Mouse (Mus musculus): ENCODE data around the gene Vdr. TPM values are rescaled to one million over a fixed set of nuclear protein-coding genes. Genes with fewer than 3 reads are reported as not detected.

Vdr gene
- polyA plus RNA-seq, 1 experiment from 2014 or later = 1.2 TPM

Other genes starting within 250 kb of the Vdr start
- gene Rpap3, start 204.8 kb downstream of the Vdr start, polyA plus RNA-seq (2014; fragmentation: Nextera tagmentation; extraction: Ambion mirVana) = 35.5 and 41.4 TPM in 2 replicates
- not detected in 2 replicates for gene Endou, start 179.3 kb downstream of the Vdr start, polyA plus RNA-seq (2014; fragmentation: Nextera tagmentation; extraction: Ambion mirVana)
- 4.1 and 4.5 TPM in 2 replicates for gene Rapgef3, start 142.7 kb downstream of the Vdr start, polyA plus RNA-seq (2014; fragmentation: Nextera tagmentation; extraction: Ambion mirVana)
- 55.0 and 62.1 TPM in 2 replicates for gene Slc48a1, start 132.1 kb downstream of the Vdr start, polyA plus RNA-seq (2014; fragmentation: Nextera tagmentation; extraction: Ambion mirVana)
- 28.1 and 33.5 TPM in 2 replicates for gene Hdac7, start 66.1 kb downstream of the Vdr start, polyA plus RNA-seq (2014; fragmentation: Nextera tagmentation; extraction: Ambion mirVana)
- 25.7 and 28.0 TPM in 2 replicates for gene Tmem106c, start 53.6 kb upstream of the Vdr start, polyA plus RNA-seq (2014; fragmentation: Nextera tagmentation; extraction: Ambion mirVana)
- 6.5 and 7.0 TPM in 2 replicates for gene Col2a1, start 94.1 kb upstream of the Vdr start, polyA plus RNA-seq (2014; fragmentation: Nextera tagmentation; extraction: Ambion mirVana)
- 37.2 and 42.5 TPM in 2 replicates for gene Pfkm, start 182.0 kb upstream of the Vdr start, polyA plus RNA-seq (2014; fragmentation: Nextera tagmentation; extraction: Ambion mirVana)
- gene Senp1, start 183.1 kb upstream of the Vdr start, polyA plus RNA-seq (2014; fragmentation: Nextera tagmentation; extraction: Ambion mirVana) = 37.9 and 38.6 TPM in 2 replicates

All from liver, embryonic 11.5 days (tissue).